Mouse (Mus musculus): Measurements from ENCODE around the gene Abr. TPM values are rescaled to one million over a fixed set of nuclear protein-coding genes. Genes with fewer than 3 reads are reported as not detected.
A peak's percentile ranks its signal among the peaks of the same experiment; 100 is the strongest.

The Abr gene
- total RNA-seq, 2 experiments from 2014 or later: 8.2 to 12.8 TPM

DNA sequence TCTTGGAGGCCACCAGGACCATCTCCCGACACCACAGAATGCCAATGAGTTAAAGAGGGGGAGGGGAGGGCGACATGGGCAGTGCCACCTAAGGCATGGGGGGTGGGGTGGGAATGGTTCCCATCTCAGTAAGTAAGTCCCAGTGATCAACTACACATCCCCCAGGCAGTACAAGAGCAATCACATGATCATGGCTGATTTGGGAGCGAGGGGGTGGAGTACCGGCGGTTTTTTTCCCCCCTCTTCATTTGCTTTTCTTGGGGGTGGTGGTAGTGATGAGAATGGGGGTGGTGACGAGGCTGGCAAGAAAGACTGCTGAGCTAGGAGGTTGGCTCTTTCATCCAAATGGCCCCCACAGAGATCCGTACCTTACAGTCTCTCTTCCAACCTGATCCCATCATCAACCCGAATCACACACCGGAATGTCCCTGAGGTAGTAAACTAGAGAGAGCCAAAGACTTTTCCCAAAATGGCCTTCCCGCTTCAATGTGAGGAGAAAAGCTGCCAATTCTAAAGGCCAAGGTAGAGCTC, 51.8 kb downstream of the Abr start:
- DNase-seq (ENCODE audit: low spot score): no peak

GRCm38 (mm10) chr11:76569436-76569835, 52.7 kb downstream of the Abr start:
- DNase-seq (ENCODE audit: low spot score): no peak

DNA sequence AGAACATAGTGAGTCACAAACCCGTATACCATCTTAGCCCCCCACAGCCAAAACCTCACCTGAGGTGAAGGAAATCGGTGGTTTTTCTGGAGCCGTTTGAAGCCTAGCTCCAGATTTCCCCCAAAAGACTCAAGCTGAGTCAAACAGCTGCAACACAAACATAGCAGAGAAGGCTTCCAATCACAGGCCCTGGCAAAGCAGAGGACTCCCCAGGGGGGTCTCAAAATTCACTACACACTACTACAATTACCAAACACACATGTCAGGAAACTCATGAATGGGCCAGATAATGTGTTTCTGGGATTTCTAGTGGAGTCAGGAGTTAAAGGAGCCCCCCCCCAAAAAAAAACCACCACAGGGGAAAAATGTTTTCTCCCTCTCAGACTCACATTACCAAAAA, 56.0 kb downstream of the Abr start:
- DNase-seq (ENCODE audit: low spot score): no peak

- no peak for DNase-seq (ENCODE audit: low spot score)
Measured at GRCm38 (mm10) chr11:76562584-76562983, 59.5 kb downstream of the Abr start.

DNA sequence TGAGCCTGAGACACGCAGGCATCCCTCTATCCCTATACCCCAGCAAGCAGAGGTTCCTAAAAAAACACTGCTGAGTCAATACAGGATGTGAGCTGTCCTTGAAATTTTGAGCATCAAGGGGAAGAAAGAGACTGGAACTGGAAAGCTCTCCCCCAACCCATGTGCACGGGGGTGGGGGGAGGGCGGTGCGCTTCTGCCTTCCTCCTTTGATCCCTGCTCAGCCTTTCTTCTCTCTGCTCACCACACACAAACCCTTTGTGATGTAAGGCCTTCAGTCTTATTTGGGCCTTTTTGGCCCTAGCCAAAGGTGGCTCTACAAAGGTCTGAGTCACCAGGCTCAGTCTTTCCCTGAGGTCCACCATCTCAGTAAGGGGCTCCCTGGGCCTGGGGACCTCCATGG, 59.9 kb downstream of the Abr start:
- DNase-seq (ENCODE audit: low spot score): no peak

- DNase-seq (ENCODE audit: low spot score): no peak
Measured at GRCm38 (mm10) chr11:76557837-76558236, 64.3 kb downstream of the Abr start.

DNA sequence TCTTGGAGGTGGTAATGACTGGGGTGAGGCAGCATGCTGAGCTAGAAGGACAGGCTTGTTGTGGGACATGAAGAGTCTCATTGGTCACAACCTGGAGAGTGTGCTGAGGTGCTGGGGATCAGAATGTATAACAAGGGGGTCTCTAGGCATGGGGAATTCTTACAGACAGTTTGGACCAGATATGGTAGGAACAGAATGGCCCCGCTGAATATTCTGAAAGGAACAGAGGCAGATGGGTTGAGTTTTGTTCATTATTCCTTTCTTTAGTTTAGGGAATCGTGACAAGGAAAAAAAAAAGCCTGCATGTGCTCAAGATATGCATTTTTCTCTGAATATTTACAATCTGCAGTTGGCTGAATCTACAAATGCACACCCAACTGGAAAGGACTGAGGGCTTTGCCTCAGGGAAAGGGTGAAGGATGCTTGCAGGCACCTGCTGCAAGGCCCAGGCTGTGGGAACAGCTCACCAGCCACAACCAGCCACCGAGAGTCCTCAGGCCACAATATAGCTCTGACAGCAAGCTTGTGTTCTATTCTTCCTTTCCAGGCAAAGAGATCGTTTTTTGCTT, 73.9 kb downstream of the Abr start:
- no peak for DNase-seq (ENCODE audit: low spot score)

- DNase-seq (ENCODE audit: low spot score): no peak
Measured at GRCm38 (mm10) chr11:76547420-76547819, 74.7 kb downstream of the Abr start.

DNA sequence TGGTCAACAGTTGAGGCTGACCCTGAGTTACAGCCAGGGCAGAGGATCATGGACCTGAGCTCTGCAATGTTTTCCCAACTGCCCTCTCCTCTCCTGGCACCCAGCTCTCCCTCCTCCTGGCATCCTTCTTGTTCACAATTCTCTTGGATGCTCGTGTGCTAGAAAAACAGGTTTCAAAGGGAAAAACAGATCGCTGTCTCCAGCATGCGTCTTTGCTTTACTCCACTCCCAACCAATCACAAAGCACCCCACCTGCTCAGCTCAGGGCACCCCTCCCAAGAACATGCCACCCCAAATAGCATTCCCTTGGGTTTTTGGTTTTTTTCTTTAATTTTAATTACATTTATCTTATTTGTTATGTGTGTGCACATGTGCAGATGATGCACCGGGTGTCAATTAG, 75.7 kb downstream of the Abr start:
- no peak for DNase-seq (ENCODE audit: low spot score)

DNA sequence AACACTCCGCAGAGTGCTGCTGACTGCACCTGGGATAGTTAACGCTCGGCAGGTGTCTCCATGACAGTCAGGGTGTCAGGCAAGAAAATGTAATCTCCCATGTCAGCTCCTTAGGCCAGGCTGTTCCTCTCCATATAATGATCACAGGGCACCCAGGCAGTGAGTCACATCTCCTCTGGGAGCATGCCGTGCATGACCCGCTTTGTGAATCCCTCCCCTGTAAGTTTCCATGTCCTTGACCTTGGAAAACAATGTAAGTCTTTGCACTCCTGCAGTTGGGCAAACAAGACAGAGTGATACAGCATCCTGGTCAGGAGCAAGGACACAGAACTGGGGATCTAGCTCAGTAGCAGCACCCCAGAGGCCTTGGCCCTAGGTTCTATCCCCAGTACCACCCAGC, 78.8 kb downstream of the Abr start:
- DNase-seq (ENCODE audit: low spot score): no peak

DNA sequence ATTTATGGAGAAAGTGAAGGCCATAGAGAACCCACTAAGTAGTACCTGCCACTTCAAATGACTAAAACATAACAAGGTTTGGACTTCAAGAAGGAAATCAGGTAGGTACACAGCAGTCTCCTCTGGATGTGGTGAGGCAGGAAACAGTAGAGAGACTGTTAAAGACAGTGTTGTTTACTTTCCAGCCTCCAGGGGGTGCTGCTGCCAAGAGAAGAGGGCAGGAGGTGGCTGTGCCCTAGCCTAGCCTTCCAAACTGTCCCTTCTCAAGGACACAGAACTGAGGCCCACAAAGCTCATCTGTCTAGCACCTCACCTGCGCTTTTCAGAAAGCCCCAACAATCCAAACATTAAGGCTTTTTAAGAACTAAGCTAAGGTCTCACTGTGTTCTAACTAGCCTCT, 81.1 kb downstream of the Abr start:
- peak; percentile 69 for DNase-seq (ENCODE audit: low spot score)

- DNase-seq (ENCODE audit: low spot score): no peak
Measured at GRCm38 (mm10) chr11:76537401-76537800, 84.7 kb downstream of the Abr start.

DNA sequence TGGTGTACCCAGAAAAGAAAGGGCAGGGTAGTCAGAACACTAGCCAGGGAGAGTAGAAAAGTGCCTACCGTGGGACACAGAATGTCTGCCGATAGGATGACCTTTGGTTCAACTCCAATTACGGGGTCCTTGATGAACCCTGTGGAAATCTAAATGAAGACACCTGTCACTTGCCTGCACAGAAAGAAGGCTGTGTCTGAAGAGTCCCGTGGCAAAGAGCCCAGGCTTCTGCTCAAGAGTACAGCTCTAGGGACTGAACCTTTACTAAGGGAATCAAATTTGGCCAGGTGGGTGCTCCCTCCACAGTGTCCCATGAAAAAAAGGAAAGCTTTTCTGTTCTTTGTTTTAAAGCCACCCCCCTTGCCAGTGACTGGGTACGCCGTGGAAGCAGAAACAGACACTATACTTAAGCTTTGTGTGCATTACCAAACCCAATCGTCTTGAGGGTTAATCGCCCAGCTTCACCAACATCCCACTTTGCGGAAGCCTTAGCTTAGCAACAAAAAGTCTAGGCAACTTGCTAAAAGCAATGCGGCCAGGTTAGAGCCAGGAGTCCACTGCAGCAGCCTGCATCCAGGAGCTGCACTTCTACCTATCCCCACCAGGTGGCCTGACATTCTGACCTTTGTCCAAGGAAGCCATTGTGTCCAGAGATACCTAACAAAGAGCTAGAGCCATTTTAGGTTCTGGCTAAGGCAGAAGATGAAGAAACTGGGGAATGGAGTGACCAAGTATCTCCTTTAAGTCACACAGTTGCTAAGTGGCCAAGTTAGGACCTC, 85.3 kb downstream of the Abr start:
- no peak for DNase-seq (ENCODE audit: low spot score)

DNA sequence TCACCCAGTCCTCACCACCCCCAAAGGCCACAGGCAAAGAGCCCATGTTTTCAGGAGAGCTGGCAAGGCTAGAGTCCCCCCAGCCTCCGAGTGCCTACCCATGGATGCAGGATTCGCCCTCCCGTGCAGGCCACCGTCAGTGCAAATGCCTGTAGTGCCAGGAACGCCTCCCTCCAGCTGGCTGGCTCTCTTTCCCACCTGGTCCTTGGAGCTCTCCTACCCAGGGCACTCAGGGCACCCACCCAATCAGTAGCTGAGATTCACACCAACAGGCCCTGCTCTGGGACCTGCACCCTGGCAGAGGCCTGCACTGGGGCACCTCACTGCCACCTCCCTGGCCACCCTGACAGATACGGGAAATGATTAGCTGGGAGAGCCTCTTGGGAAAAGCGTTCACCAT, 90.1 kb downstream of the Abr start:
- no peak for DNase-seq (ENCODE audit: low spot score)

DNA sequence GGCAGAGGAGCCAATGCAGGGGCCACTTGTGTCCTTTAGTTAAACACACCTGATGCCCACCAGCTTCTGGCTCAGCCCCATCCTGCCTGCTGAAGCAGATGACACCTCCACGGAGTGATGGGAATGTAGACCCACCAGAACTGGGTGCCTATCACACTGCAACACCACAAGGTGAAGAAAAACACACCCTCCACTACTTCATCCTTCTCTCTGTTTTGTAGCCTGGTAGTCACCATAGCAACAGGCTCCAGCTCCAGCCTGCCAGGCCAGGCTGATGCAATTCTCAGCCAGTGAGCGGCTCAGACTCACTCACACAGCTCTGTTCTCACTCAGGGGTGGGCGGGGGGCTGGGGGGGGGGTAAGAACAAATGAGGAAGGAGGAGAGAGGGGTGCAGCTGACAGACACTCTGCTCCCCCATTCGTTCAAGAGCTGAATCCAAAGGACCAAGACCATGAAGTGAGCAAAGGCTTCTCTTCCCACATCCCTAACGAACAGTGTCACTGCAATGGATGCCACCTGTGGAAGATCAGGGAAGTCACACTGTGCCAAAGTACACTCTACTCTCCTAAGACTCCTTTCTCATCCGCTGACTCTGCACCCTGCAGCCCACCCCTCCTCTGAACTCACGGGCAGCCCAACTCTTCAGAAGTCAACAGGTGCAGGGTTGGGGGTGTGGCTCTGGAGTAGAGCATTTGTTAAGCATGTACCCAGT, 91.0 kb downstream of the Abr start:
- no peak for DNase-seq (ENCODE audit: low spot score)

- no peak for DNase-seq (ENCODE audit: low spot score)
Measured at GRCm38 (mm10) chr11:76530168-76530935, 91.8 kb downstream of the Abr start.

- peak; percentile 61 for DNase-seq (ENCODE audit: low spot score)
Measured at GRCm38 (mm10) chr11:76529352-76530141, 92.6 kb downstream of the Abr start.

- no peak for DNase-seq (ENCODE audit: low spot score)
Measured at GRCm38 (mm10) chr11:76525646-76526351, 96.3 kb downstream of the Abr start.

DNA sequence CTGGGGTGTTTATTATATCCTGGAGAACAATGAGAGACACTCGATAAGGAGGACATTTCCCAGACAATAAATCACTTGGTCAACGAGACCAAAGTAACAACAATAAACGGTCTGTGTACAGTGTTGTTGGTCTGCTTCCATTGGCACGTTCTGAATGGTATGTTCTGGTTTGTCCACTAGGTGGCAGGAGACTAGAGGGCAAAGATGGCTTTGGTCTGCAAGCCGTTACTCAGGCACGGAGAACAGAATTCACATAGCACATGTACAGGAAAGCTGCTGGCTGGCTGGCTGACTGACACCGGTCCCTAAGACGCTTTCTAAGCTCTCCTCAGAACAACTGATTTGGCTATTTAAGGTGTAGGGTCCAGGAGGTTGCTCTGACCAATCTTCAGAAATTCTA, 97.2 kb downstream of the Abr start:
- peak; percentile 73 for DNase-seq (ENCODE audit: low spot score)

DNA sequence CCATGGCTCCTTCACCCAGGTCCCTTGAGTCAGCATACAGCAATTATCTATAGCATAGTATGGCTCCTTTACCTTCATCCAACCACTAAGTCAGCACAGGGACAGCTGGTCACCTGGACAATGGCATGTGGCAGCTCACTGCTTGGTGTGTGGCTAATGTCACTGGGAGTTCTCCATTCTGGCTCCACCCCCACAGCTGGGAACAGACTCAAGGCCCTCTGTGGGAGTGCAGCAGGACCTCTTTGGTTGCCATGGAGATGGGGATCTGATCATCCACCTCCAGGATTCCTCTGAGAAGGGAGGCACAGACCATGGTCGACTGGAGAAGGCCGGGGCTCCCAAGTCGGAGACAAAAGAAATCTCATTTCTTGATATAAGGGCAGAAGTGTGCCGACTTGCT, 98.8 kb downstream of the Abr start:
- no peak for DNase-seq (ENCODE audit: low spot score)
